Mouse (Mus musculus) ES-E14 (cell line): ENCODE results near the gene Ptpre. TPM values are rescaled to one million over a fixed set of nuclear protein-coding genes. Genes with fewer than 3 reads are reported as not detected.

ENCODE experiments used
- DNase-seq: peaks from one replicate; pipeline ENCODE4 v3.0.0-alpha.2; 2013; ENCODE audit warnings: low read depth, low spot score
- H3K27ac ChIP-seq: 2 replicates; pipeline ENCODE4 v1.5.1; 2012; ENCODE audit warnings: low read depth, mild to moderate bottlenecking, low read length, moderate library complexity, mixed read lengths; ENCODE audit not compliant: poor library complexity, insufficient read depth, severe bottlenecking
- H3K36me3 ChIP-seq: 2 replicates; pipeline ENCODE4 v1.6.1; 2012; ENCODE audit warnings: mild to moderate bottlenecking, low read length, moderate library complexity, mixed read lengths; ENCODE audit not compliant: control insufficient read depth, poor library complexity, insufficient read depth, severe bottlenecking
- H3K4me1 ChIP-seq, 2 experiments: fragments of 150-350 bp in 1 of 2; sonication (generic) in 1 of 2; 2 replicates each; pipeline ENCODE4 v1.6.1; 2012; ENCODE audit warnings: low read length in 2 of 2, mild to moderate bottlenecking in 1 of 2, mixed read lengths in 1 of 2; ENCODE audit not compliant: control insufficient read depth in 2 of 2, insufficient read depth in 2 of 2, poor library complexity in 1 of 2
- H3K4me3 ChIP-seq, 2 experiments: fragments of 150-350 bp in 1 of 2; sonication (generic) in 1 of 2; 2 replicates each; pipeline ENCODE4 v1.5.1; 2012; ENCODE audit warnings: low read length in 2 of 2, low read depth in 1 of 2, mild to moderate bottlenecking in 1 of 2, mixed read lengths in 1 of 2; ENCODE audit not compliant: insufficient read depth in 1 of 2, poor library complexity in 1 of 2, severe bottlenecking in 1 of 2
- H3K9ac ChIP-seq: 2 replicates; pipeline ENCODE4 v1.6.1; 2012; ENCODE audit warnings: low read depth, mild to moderate bottlenecking, low read length, mixed read lengths; ENCODE audit not compliant: poor library complexity, insufficient read depth, severe bottlenecking
- H3K9me3 ChIP-seq: fragments of 150-350 bp; sonication (generic); 2 replicates; pipeline ENCODE4 v1.6.1; 2012; ENCODE audit warnings: low read depth, mild to moderate bottlenecking, low read length; ENCODE audit not compliant: control insufficient read depth, insufficient read depth
- CHD2 ChIP-seq: IDR thresholded peaks from 2 replicates; pipeline ENCODE4 v1.6.1; 2014; ENCODE audit warnings: mild to moderate bottlenecking, low read depth, low read length, inconsistent platforms
- HCFC1 ChIP-seq: IDR thresholded peaks from 2 replicates; pipeline ENCODE4 v1.6.1; 2012; ENCODE audit warnings: low read length, inconsistent platforms, borderline replicate concordance; ENCODE audit not compliant: insufficient read depth
- MAFK ChIP-seq: IDR thresholded peaks from 2 replicates; pipeline ENCODE4 v1.6.1; 2014; ENCODE audit warnings: mild to moderate bottlenecking, low read depth, low read length, inconsistent platforms; ENCODE audit not compliant: insufficient read depth
- ZC3H11A ChIP-seq: IDR thresholded peaks from 2 replicates; pipeline ENCODE4 v1.6.1; 2012; ENCODE audit warnings: low read depth, mild to moderate bottlenecking, inconsistent platforms, low read length, borderline replicate concordance
- ZNF384 ChIP-seq: IDR thresholded peaks from 2 replicates; pipeline ENCODE4 v1.6.1; 2012; ENCODE audit warnings: low read depth, low read length, inconsistent platforms
- in situ Hi-C, 2 experiments: fragments of 600-800 bp; cut with MboI; formaldehyde crosslinking; loops; one replicate each; pipeline ENCODE4 v1.15.1; 2025; ENCODE audit warnings: low sequenced_read_pairs in 2 of 2, inconsistent platforms in 1 of 2; ENCODE audit not compliant: unreplicated experiment in 2 of 2
- total RNA-seq: library from RNA; depleted of rRNA; stranded (reverse); fragments of 300-350 nt; gene quantifications from 2 replicates; pipeline ENCODE4 v1.2.3, GENCODE M21; 2012

Ptpre gene
- total RNA-seq, 1 experiment: 1.1 TPM

- Histone ChIP-seq H3K36me3 (no peaks in the 10 kb centered on the region), H3K9ac (no peak overlapping the region), H3K4me1 (no peaks in the 10 kb centered on the region), H3K27ac (no peak overlapping the region), H3K9me3 (no peaks in the 10 kb centered on the region), H3K4me3 (no peak overlapping the region)
- in situ Hi-C loops: no loop called here
- DNase-seq: no peak
- TF ChIP-seq HCFC1: no peak
- TF ChIP-seq MAFK: no peak
Observed at GRCm38 (mm10) chr7:135650061-135650460, 112.8 kb downstream of the Ptpre start.

- in situ Hi-C loops: no loop called here
- DNase-seq: no peak
- H3K27ac ChIP-seq: no peak overlapping the region
- no peak overlapping the region for H3K4me3 ChIP-seq
- no peak overlapping the region for H3K9ac ChIP-seq
- no peak for TF ChIP-seq ZC3H11A
- TF ChIP-seq MAFK: no peak
- no peak for TF ChIP-seq ZNF384
- TF ChIP-seq HCFC1: no peak
- TF ChIP-seq CHD2: no peak
- no peaks in the 10 kb centered on the region for H3K4me1 ChIP-seq
- H3K36me3 ChIP-seq: no peaks in the 10 kb centered on the region
- no peaks in the 10 kb centered on the region for H3K9me3 ChIP-seq
Observed at GRCm38 (mm10) chr7:135651831-135652511, 114.7 kb downstream of the Ptpre start.

DNA sequence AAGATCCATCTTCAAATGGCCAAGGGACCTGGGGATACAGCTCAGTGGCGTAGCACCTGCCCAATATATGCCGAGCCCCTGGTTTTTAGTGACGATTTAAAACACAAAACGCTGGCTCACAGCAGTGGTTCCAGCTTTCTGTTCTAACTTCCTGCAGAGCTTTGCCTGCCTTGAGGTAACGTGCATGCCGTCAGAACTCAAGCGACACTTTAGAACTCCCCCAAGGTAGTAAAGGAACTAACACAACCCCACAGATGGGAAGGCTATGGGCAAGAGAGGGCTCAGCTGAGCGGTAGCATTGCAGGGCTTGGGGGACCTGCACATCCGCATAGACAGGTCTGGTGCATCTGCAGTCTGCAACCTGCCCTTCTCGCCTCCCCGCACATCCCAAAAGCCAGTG, 115.5 kb downstream of the Ptpre start:
- Histone ChIP-seq H3K4me1 (no peaks in the 10 kb centered on the region), H3K9ac (no peak overlapping the region), H3K27ac (no peak overlapping the region), H3K4me3 (no peak overlapping the region), H3K9me3 (no peaks in the 10 kb centered on the region), H3K36me3 (no peaks in the 10 kb centered on the region)
- in situ Hi-C loops: no loop called here
- TF ChIP-seq CHD2: no peak
- no peak for TF ChIP-seq MAFK
- TF ChIP-seq ZNF384: no peak
- no peak for TF ChIP-seq HCFC1
- TF ChIP-seq ZC3H11A: no peak
- DNase-seq: no peak

DNA sequence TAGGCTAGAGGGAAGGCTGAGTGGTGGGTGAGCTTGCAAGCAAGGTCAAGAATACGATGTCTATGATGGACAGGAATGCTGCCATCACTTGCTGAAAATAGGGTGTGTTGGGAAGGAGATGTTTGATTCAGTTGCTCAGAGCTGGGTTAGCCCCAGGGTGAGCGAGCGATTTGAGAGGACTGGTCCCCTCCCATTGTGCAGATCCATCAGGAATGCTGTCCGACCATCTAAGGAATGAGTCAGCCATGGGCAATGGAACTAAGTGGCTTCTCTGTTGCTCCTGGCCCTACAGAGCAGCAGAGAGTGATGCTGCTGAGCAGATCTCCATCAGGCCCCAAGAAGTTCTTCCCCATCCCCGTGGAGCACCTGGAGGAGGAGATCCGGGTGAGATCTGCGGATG, 116.3 kb downstream of the Ptpre start:
- H3K4me1 ChIP-seq: no peaks in the 10 kb centered on the region
- H3K9me3 ChIP-seq: no peaks in the 10 kb centered on the region
- H3K4me3 ChIP-seq: no peak overlapping the region
- DNase-seq: no peak
- TF ChIP-seq CHD2: no peak
- no peak for TF ChIP-seq ZC3H11A
- no peak for TF ChIP-seq HCFC1
- no peak for TF ChIP-seq ZNF384
- TF ChIP-seq MAFK: no peak
- in situ Hi-C loops: no loop called here
- no peak overlapping the region for H3K27ac ChIP-seq
- no peaks in the 10 kb centered on the region for H3K36me3 ChIP-seq
- no peak overlapping the region for H3K9ac ChIP-seq

DNA sequence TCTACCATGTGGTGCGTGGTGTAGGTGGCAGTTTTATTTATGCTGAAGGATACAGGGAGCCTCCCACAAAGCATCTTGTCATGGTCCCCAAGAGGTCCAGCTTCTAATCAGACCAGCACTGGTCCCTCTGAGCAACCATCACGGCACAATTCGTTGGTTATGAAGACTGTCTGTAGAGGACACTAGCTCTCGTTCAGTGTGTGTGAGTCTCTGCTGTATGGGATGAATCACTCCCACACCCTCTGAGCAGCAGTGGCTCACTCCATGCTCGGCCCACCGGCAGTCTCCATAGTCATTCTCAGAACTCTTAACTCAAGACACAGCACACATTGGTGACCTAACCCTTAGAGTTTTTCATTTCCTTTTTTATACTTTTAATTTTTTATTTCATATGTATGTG, 117.0 kb downstream of the Ptpre start:
- in situ Hi-C loops: no loop called here
- no peak for DNase-seq
- TF ChIP-seq ZC3H11A: no peak
- no peak for TF ChIP-seq HCFC1
- TF ChIP-seq CHD2: no peak
- TF ChIP-seq MAFK: no peak
- no peak for TF ChIP-seq ZNF384

More for the DNA sequence above, 117.0 kb downstream of the Ptpre start:
- no peaks in the 10 kb centered on the region for H3K36me3 ChIP-seq
- H3K9ac ChIP-seq: no peak overlapping the region
- no peaks in the 10 kb centered on the region for H3K9me3 ChIP-seq
- no peak overlapping the region for H3K4me3 ChIP-seq
- H3K4me1 ChIP-seq: no peaks in the 10 kb centered on the region
- no peak overlapping the region for H3K27ac ChIP-seq
